Mouse (Mus musculus): ENCODE data around the gene Pkig. TPM values are rescaled to one million over a fixed set of nuclear protein-coding genes. Genes with fewer than 3 reads are reported as not detected.
A peak's percentile ranks its signal among the peaks of the same experiment; 100 is the strongest.

The Pkig gene
- total and polyA plus RNA-seq, 3 experiments: 225 to 364 (median 227) TPM

GRCm38 (mm10) chr2:163712874-163713273 lies 54.7 kb downstream of the Pkig start:
- in situ Hi-C loops (cut with MboI; ENCODE audit: low pct_ligation_motif_present, low pct_unique_long_range_greater_than_20kb, low sequenced_read_pairs): no loop called here
- 0 out of 2 replicates have a peak overlapping the region, but pooled peaks have one; percentile 16 for H3K4me2 ChIP-seq (ENCODE audit: insufficient read depth, low read depth, poor library complexity, severe bottlenecking)
- H3K9ac ChIP-seq (ENCODE audit: insufficient read depth, low read depth): 0 out of 2 replicates have a peak overlapping the region, but pooled peaks have one; percentile 22
- peak overlapping the region; percentile 88 for H3K27ac ChIP-seq (ENCODE audit: insufficient read depth, low read depth)
- H3K9me3 ChIP-seq (replicated peaks; ENCODE audit: low read length): no peaks in the 10 kb centered on the region
- DNase-seq (ENCODE audit: extremely low read depth): no peak
- peaks cover 41 to 96% of the 10 kb centered on the region in 2 experiments for H3K4me1 ChIP-seq (ENCODE audit: control insufficient read depth in 1 of 2, insufficient read depth in 2 of 2)
- peaks cover 11 to 83% of the 10 kb centered on the region in 2 experiments for H3K36me3 ChIP-seq (replicated peaks in 1 of 2; ENCODE audit: control insufficient read depth in 1 of 2, insufficient read depth in 1 of 2, low read length in 1 of 2)
- no peak overlapping the region for H3K4me3 ChIP-seq (replicated peaks in 1 of 3; ENCODE audit: low read depth in 2 of 3, low read length in 2 of 3, poor library complexity in 1 of 3)
- no peak for TF ChIP-seq MXI1 (IDR thresholded peaks at IDR 0.05; ENCODE audit: low read depth, low read length)
- TF ChIP-seq RAD21 (IDR thresholded peaks at IDR 0.05; ENCODE audit: low read depth, low read length): no peak
- no peak for TF ChIP-seq USF1 (IDR thresholded peaks at IDR 0.05; ENCODE audit: low read depth, low read length)
- 0 out of 2 replicates have a peak, but pooled peaks have one; percentile 12 for TF ChIP-seq MAZ (IDR thresholded peaks at IDR 0.05; ENCODE audit: low read depth, low read length)
- no peak for TF ChIP-seq POLR2AphosphoS2 (IDR thresholded peaks at IDR 0.05; ENCODE audit: low read depth, low read length)
- no peak for TF ChIP-seq MEF2A (IDR thresholded peaks at IDR 0.05; ENCODE audit: borderline replicate concordance, low read depth, low read length)
- TF ChIP-seq KAT2A (IDR thresholded peaks at IDR 0.05; ENCODE audit: insufficient replicate concordance, low read length): no peak
- no peak for TF ChIP-seq ZMIZ1 (IDR thresholded peaks at IDR 0.05; ENCODE audit: low read depth, low read length)
- dilution Hi-C loops (cut with MboI; ENCODE audit: extremely low pct_ligation_motif_present, extremely low pct_unique_long_range_greater_than_20kb, low sequenced_read_pairs): no loop called here
- H3K27me3 ChIP-seq (replicated peaks): no peaks in the 10 kb centered on the region
- H3K79me2 ChIP-seq (replicated peaks; ENCODE audit: control insufficient read depth, extremely low read depth, insufficient read depth, poor library complexity, severe bottlenecking): peaks cover 72% of the 10 kb centered on the region

GRCm38 (mm10) chr2:163713340-163713739 lies 55.2 kb downstream of the Pkig start:
- no peak overlapping the region for H3K4me3 ChIP-seq (replicated peaks in 1 of 3; ENCODE audit: low read depth in 2 of 3, low read length in 2 of 3, poor library complexity in 1 of 3)
- no peak for DNase-seq (ENCODE audit: extremely low read depth)
- no peak overlapping the region for H3K4me2 ChIP-seq (ENCODE audit: insufficient read depth, low read depth, poor library complexity, severe bottlenecking)
- H3K9ac ChIP-seq (ENCODE audit: insufficient read depth, low read depth): no peak overlapping the region
- in situ Hi-C loops (cut with MboI; ENCODE audit: low pct_ligation_motif_present, low pct_unique_long_range_greater_than_20kb, low sequenced_read_pairs) (no loop called here), dilution Hi-C loops (cut with MboI; ENCODE audit: extremely low pct_ligation_motif_present, extremely low pct_unique_long_range_greater_than_20kb, low sequenced_read_pairs) (no loop called here)
- TF ChIP-seq MEF2A (IDR thresholded peaks at IDR 0.05; ENCODE audit: borderline replicate concordance, low read depth, low read length) (no peak), UBTF (IDR thresholded peaks at IDR 0.05; ENCODE audit: low read depth, low read length) (no peak), ZNF384 (IDR thresholded peaks at IDR 0.05; ENCODE audit: low read depth, low read length) (peak; percentile 39; the same call in 1 of the 2 replicates), ZKSCAN1 (IDR thresholded peaks at IDR 0.05; ENCODE audit: borderline replicate concordance, low read depth, low read length) (no peak)
- peaks cover 40 to 96% of the 10 kb centered on the region in 2 experiments for H3K4me1 ChIP-seq (ENCODE audit: control insufficient read depth in 1 of 2, insufficient read depth in 2 of 2)
- H3K36me3 ChIP-seq (replicated peaks in 1 of 2; ENCODE audit: control insufficient read depth in 1 of 2, insufficient read depth in 1 of 2, low read length in 1 of 2): peaks cover 11 to 82% of the 10 kb centered on the region in 2 experiments
- no peaks in the 10 kb centered on the region for H3K9me3 ChIP-seq (replicated peaks; ENCODE audit: low read length)
- H3K79me2 ChIP-seq (replicated peaks; ENCODE audit: control insufficient read depth, extremely low read depth, insufficient read depth, poor library complexity, severe bottlenecking): peaks cover 72% of the 10 kb centered on the region
- H3K27ac ChIP-seq (ENCODE audit: insufficient read depth, low read depth): peak overlapping the region; percentile 30; the same call in 1 of the 2 replicates
- no peaks in the 10 kb centered on the region for H3K27me3 ChIP-seq (replicated peaks)

- no peaks in the 10 kb centered on the region for H3K9me3 ChIP-seq (replicated peaks; ENCODE audit: low read length)
- peak overlapping the region; percentile 84 for H3K27ac ChIP-seq (ENCODE audit: insufficient read depth, low read depth)
- TF ChIP-seq SMC3 (IDR thresholded peaks at IDR 0.05; ENCODE audit: low read depth, low read length) (no peak), KAT2A (IDR thresholded peaks at IDR 0.05; ENCODE audit: insufficient replicate concordance, low read length) (no peak), ZMIZ1 (IDR thresholded peaks at IDR 0.05; ENCODE audit: low read depth, low read length) (no peak), MAFK (IDR thresholded peaks at IDR 0.05; ENCODE audit: insufficient replicate concordance, low read length) (no peak), IRF4 (IDR thresholded peaks at IDR 0.05; ENCODE audit: low read depth, low read length) (no peak), ZKSCAN1 (IDR thresholded peaks at IDR 0.05; ENCODE audit: borderline replicate concordance, low read depth, low read length) (no peak), ELF1 (IDR thresholded peaks at IDR 0.05; ENCODE audit: low read depth, low read length) (no peak), USF2 (conservative IDR thresholded peaks at IDR 0.05; ENCODE audit: low read depth, low read length) (no peak), MEF2A (IDR thresholded peaks at IDR 0.05; ENCODE audit: borderline replicate concordance, low read depth, low read length) (no peak), RAD21 (IDR thresholded peaks at IDR 0.05; ENCODE audit: low read depth, low read length) (no peak), MAX (IDR thresholded peaks at IDR 0.05; ENCODE audit: low read length) (no peak), NRF1 (IDR thresholded peaks at IDR 0.05; ENCODE audit: low read depth, low read length) (no peak), JUN (IDR thresholded peaks at IDR 0.05; ENCODE audit: insufficient read depth, low read depth, low read length) (no peak)
- peaks cover 46 to 82% of the 10 kb centered on the region in 2 experiments for H3K4me1 ChIP-seq (ENCODE audit: control insufficient read depth in 1 of 2, insufficient read depth in 2 of 2)
- H3K27me3 ChIP-seq (replicated peaks): no peaks in the 10 kb centered on the region
- no peak overlapping the region for H3K4me3 ChIP-seq (replicated peaks in 1 of 3; ENCODE audit: low read depth in 2 of 3, low read length in 2 of 3, poor library complexity in 1 of 3)
- H3K36me3 ChIP-seq (replicated peaks in 1 of 2; ENCODE audit: control insufficient read depth in 1 of 2, insufficient read depth in 1 of 2, low read length in 1 of 2): peaks cover 19 to 88% of the 10 kb centered on the region in 2 experiments
- peak overlapping the region; percentile 10; the same call in 1 of the 2 replicates for H3K9ac ChIP-seq (ENCODE audit: insufficient read depth, low read depth)
- in situ Hi-C loops (cut with MboI; ENCODE audit: low pct_ligation_motif_present, low pct_unique_long_range_greater_than_20kb, low sequenced_read_pairs) (loop anchor here (5.0 kb wide), 2 partner anchors 69 to 109 kb away; partner anchors contain the start of gene Serinc3), dilution Hi-C loops (cut with MboI; ENCODE audit: extremely low pct_ligation_motif_present, extremely low pct_unique_long_range_greater_than_20kb, low sequenced_read_pairs) (no loop called here)
- DNase-seq (ENCODE audit: extremely low read depth): no peak
- H3K79me2 ChIP-seq (replicated peaks; ENCODE audit: control insufficient read depth, extremely low read depth, insufficient read depth, poor library complexity, severe bottlenecking): peaks cover 76% of the 10 kb centered on the region
- peak overlapping the region; percentile 47 for H3K4me2 ChIP-seq (ENCODE audit: insufficient read depth, low read depth, poor library complexity, severe bottlenecking)
These were observed 58.3 kb downstream of the Pkig start for GRCm38 (mm10) chr2:163716448-163716847.

All from CH12.LX (cell line).